Mouse (Mus musculus): ENCODE measurements around the gene Il7r. TPM values are rescaled to one million over a fixed set of nuclear protein-coding genes. Genes with fewer than 3 reads are reported as not detected.

Il7r gene
- total RNA-seq, 2 experiments from 2014 or later = 0.60 to 1.4 TPM

DNA sequence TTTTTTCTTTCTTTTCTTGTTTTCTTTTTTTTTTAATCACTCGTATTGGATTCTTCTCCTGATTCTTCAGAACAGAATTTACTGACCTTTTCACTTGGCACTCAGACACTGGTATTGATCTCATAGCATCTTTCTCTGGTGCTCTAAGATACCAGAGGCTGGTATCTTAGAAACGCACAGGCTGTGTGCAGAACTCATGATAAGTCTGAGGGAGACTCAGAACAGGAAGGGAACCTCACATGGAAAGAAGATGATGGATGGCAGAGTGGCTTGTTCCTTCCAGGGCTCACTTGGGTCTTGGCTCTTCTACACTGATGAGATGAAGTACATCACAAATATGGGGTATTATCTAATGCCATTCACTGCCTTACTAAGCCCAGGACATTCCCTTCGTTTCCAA lies 57.4 kb downstream of the Il7r start:
- DNase-seq (ENCODE audit: low spot score in 2 of 2) = no peak

DNA sequence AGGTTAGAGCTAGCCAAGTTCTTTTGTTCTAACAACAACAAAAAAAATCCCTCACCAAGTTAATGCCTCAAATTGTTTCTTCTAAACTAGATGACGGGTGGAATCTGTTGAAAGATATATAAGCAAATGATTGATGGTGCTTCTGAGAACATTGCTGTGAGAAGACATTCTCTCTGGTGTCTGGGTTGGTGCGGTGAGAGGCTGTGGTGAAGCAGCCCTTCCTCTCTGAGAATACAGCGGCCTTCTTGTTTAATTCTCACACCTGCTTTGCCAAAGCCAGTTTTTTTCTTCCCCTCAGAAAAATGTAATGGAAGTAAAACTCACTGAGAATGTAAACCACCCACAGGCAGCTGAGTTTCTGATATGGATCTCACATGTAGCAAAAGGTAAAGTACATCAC lies 57.8 kb downstream of the Il7r start:
- DNase-seq (ENCODE audit: low spot score in 2 of 2) = no peak

DNA sequence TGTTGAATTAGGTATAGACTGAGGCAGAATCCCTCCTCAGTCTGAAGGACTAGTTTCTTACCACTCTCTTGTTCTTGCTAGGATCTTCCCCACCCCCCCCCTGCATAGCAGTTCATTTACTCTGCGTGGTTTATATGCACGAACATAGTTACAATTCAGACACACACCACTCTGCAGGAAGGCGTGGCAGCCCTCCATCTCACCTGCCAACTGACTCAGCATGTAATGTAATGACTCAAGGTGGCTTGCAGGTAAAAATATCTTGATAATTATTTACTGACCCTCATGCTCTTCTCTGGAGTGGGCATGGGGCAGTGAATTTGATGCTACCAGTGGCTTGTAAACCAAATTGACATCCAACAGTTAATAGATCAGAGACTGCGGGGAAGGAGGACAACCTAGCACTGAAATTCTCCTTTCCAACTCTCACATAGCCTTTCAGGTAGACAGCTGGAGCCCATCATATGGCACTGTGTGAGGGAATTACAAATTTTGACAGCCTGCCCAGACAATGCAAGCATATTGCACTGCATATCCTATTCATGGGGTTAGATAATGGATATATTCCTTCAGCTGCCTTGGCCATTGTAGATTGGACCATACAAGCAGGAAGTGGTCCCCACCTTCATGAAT lies 58.8 kb downstream of the Il7r start:
- no peak for DNase-seq (ENCODE audit: low spot score in 2 of 2)

DNA sequence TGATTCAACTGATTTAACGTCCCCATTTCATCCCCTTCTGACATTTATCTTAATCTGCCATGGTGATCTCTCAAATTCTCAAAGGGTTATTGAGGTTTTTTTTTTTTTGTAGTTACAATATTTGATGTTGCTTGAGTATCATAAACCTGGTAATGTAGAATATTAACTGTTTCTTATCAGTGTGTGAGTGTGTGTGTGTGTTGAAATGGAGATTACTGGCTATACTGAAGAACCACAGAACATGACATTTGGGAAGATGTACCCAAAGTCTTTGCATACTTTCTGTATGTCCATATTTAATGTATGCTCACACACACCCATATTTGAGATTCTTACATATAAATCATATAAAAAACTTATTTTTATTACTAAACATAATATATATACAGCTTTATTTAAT lies 65.9 kb downstream of the Il7r start:
- no peak for DNase-seq (ENCODE audit: low spot score in 2 of 2)

DNA sequence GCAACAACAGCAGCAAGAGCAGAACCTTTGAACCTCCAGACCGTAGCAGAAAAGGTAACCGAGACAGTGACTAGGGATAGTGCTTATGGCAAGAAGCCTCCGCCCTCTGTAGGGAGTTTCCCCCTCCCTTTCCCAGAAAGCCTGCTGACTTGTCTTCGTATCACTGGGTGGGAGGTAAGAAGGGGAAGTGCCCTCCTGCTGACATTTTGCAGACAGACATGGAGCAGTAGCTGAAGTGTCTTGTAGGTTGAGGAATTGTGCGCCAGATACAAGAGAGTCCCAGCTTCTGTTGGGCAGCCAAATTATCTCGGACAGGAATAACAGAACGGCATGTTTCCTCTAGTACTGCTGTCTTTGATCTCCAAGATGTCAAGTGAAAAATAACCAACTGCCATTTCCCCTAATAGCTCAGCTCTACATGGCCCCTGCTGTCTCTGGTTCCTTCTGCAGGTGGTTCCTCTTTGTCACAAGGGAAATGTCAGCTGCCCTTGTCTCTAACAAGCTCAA lies 66.4 kb downstream of the Il7r start:
- DNase-seq (ENCODE audit: low spot score in 2 of 2) = no peak

Other genes with a start within 250 kb of the Il7r start
- under 1 TPM; 0.16 to 0.20 TPM for gene Ugt3a2, start 194.6 kb downstream of the Il7r start, total RNA-seq (2021)
- not detected for gene Capsl, start 94.1 kb downstream of the Il7r start, total RNA-seq (2021)
- under 1 TPM; 0.23 to 0.35 TPM for gene Spef2, start 218.7 kb upstream of the Il7r start, total RNA-seq (2021)

Data from adrenal gland, adult 18-20 months (tissue).